Mouse (Mus musculus) ovary, postnatal 14 days (tissue): Measurements from ENCODE around the gene Gpr119.

ENCODE experiments used
- DNase-seq: peaks from one replicate; pipeline ENCODE4 v3.0.0; 2022; ENCODE audit warnings: low spot score

Gpr119 gene

DNA sequence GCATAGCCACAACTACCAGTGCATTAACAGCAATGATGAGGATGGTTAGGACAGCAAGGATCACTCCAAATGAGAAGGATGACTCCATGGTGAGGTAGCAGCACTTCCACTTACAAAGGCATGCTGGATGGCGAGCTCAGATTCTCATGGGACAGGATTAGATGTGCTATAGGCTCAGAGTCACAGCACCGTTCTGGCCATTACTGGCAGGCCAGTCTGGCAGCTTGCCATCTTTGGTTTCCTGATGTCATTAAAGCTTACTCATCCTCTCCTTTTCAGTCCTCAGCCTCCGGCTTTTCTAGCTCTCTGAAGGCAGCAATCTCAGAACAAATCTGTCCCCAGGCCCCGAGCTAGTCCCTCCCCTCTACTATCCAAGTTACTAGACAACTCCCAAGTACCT is at the start of gene Gpr119:
Gpr119 (minus strand) TSS at position 308 of the 400 bp plus-strand sequence.
- DNase-seq, result no peak

DNA sequence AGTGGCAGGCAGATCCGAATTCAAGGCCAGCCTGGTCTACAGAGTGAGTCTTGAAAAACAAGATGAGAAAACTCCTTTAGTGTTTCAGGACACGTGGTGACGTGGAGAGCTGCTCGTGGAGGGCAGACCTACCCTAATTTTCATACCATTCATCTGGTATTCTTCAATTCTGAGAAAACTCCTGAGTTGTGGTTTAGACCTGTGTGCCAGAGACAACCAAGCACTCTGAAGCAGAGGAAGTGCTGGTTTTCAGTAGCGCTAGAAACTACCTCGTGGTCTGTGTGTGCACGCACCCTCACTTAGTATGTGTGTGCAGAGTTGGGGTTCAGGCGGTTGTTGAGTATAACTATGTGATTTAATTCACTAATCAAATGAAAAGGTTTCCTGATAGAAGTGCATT is 38.6 kb upstream of the Gpr119 start:
- DNase-seq, result no peak

DNA sequence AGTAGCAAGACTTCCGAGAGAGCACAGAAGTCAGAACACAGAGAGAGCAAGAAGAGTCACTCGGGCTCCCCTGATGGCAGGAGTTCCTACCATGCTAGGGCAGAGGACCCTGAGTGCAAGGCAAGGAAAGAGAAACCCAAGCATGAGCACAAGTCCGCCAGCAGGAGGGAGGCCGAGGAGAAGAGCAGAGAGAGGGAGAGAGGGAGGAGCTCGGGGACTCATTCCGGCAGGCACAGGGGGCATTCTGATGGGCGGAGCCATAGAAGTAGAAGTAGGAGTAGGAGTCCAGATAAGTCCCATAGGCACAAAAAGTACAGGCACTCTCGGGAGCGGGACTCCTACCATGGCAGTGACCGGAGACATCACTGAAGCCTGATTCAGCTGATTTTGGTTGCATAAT is 35.4 kb upstream of the Gpr119 start:
- DNase-seq, result no peak

DNA sequence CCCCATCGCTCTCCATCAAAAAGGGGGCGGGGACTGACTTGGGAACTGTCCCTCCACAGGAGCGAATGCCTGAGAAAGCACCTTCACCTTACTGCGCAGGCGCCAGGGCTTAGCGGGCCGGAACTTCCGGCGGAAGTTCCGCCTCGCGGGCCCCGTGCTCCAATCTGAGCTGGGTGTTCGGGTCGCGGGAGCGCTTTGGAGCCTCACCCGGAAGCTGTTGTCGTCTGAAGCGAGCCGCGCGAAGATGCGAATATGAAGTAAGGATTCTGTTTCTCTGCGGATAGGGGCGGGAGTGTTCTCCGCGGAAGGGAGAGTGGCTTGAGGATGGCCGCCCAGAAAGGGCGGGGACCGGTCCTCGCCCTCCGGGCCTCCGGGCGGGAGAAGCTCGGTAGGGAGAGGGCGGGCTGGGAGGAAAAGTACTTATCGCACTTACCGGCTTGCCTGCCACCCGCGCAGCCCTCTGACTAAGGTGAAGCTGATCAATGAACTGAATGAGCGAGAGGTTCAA is 20.6 kb upstream of the Gpr119 start, which contains the start of gene Rbmx2:
Rbmx2 (plus strand) TSS at position 141 of the 508 bp plus-strand sequence.
- DNase-seq, result peak; percentile 72

DNA sequence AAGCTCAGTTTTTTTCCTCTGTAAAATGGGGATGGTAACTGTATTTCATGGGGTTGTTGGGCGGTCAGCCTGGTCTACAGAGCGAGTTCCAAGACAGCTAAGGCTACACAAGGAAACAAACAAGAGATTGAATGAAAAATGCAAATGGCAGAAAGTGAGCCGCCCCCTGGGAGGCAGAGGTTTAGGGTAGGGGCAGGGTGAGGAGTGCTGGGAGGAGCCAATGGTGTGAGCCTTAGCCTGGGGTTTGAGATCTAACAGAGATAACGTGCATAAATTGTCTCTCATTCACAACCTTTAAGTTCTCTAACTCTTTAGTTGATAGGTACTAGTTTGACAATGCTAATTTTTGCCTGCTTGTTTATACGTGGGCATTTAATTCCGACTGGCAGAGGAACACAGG is 20.2 kb upstream of the Gpr119 start:
- no peak for DNase-seq

DNA sequence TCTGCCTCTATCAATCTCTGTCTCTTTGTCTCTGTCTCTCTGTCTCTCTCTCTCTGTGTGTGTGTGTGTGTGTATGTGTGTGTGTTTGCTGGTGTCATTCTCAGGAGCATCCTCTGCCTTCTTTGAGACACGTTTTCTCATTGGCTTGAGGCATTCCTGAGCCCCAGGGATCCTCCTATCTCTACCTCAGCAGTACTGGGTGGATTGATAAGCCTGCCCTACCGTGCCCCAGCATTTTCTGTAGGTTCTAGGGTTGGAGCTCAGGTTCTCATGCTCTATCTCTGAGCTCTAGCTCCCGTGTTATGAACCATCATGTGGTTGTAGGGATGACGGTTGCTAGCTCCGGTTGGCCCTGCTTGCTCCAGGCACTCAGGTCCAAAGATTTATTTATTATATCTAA is 9.6 kb upstream of the Gpr119 start:
- DNase-seq, result no peak

DNA sequence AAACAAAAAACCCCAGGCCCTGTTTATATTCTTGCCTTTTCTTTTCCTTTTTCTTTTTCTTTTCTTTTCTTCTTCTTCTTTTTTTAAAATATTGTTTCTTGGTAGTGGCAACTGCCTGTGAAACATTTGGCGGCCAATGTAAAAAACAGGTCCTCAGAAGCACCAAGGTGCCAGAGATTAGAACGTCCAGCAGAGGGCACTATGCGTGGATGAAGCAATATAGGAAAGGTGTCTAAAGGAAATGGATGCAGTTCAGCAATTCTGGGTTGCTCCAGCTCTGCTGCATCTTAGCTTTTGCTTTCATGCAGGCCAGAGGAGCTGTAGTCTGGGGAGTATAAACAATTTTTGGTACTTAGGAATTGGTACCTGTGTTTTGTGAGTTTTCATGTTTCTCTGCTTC is 9.2 kb upstream of the Gpr119 start:
- peak; percentile 19 for DNase-seq

DNA sequence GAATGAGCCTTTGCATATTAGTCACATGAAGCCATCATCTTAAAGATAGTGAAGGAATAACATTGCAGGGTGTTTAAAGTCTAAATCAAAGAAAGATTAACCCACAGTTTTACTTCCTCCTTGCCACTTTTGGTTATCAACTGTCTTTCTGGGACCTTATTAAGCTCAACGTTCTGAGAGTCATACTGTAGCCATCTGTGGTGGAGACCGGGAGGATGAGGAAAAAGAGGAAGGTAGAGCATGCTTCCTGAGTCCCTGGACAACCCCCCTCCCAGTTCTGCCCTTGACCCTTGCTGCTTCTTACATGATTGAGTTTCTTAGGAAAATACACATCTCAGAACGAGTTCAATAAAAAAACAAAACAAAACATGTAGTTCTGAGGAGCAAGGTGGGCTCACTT is 2.6 kb downstream of the Gpr119 start:
- no peak for DNase-seq

DNA sequence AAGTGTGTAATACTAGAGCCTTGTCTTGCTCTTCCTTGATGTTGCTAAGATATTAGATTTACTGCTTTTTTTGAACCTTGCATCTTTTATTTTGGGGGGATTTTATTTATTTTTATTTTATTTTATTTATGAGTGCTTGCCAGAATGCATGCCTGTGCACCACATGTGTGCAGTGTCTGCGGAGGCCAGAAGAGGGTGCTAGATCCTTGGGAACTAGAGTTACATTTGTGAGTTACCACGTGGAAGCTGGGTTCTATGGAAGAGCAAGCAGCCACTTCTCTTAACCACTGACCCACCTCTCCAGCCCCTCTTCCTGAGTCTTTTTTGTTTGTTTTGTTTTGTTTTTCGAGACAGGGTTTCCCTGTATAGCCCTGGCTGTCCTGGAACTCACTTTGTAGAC is 4.7 kb downstream of the Gpr119 start:
- no peak for DNase-seq

DNA sequence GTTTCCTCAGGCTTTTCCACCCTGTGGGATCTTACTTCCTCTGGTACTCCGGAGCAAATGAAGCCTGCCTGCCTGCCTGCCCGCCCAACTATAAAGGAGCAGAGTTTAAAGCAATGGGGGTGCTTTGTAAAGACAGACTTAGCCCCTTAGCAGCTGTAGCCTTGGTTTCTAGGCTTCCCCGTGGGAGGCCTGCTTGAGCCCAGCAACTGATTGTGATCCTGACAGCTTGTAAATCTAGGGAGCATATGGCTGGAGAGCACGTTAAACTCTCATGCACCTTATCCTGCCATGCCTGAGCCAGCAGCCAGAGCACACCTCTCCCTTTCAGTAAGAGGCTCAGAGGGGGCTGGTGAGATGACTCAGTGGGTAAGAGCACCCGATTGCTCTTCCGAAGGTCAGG is 7.5 kb downstream of the Gpr119 start:
- DNase-seq, result no peak

DNA sequence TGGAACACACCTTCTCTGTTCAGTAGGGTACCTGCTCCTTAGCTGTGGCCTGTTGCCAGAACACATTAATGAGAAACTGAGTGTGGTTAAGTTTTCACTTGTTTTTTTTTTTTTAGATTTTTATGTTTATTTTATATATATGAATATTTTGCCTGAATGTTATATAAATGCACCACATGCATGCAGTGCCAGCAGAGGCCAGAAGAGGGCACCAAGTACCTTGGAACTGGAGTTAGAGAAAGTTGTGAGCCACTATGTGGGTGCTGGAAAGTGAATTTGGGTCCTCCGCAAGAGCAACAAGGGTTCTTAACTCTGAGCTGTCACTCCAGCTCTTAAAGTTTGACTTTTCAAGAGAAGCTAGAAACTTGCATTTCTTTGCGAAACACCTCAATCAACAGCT is 30.2 kb downstream of the Gpr119 start:
- peak; percentile 1 for DNase-seq

DNA sequence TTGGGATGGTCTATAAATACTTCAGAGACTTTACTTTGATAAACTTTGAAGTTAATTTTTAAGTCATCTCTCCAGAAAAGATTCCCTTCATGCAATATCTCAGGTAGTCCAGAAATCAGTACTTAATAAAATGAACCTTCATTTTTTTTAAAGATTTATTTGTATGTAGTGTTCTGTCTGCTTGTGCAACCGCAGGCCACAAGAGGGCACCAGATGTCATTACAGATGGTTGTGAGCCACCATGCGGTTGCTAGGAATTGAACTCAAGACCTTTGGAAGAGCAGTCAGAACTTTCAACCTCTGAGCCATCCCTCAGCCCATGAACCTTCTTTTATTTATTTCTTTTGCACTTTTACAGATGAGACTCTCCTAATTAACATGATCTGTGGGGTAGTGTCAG is 37.2 kb downstream of the Gpr119 start:
- no peak for DNase-seq

DNA sequence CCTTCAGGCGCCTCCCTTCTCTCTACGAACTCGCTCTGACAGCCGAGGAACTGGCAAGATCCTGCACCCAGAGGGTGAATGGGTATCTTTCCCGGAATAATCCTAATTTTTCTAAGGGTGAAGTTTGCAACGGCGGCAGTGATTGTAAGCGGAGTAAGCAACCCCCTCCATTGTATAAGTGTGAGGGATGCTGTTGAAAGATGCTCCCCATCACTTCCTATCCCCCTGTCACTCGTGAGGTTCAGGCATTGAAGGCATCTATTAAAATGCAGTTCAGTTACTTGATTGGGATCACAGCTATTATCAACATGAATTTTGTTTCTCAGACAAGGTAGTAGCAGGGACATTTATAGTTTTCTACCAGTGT is 50.2 kb downstream of the Gpr119 start:
- no peak for DNase-seq

DNA sequence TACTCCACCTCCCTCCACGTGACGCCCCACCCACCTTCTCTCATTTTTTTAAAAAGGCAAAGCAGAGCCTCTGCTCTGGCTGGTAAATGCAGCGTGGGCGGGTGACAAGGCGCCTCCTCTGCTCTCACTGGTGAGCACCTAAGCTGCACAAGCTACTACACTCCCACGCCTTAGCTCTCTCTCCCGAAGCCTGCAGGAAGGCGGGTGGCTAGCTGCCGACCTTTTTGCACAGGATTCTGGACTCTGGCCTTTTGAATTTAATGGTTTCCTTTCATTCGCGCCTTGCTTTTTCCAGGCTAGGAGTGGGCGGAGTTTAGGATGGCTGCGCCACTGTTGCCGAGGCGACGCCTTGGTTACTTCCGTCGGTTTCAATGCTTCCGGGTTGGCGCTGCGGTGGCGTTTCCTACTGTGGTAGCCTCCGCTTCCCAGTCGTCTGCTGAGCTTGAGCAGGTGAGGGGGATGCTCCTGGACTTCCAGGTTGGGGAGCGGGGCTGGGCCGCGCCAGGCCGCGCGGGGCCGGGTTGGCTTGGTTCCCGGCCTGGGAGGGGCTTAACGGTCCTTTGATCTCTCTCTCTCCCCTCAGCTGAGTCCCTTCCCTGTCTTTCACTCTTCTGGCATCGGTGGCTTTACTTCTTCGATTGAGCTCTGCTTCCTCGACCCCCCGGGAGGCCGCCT is 50.8 kb downstream of the Gpr119 start, which contains the start of gene Slc25a14:
Slc25a14 (plus strand) TSS at position 35 of the 675 bp plus-strand sequence.
- peak; percentile 63 for DNase-seq

DNA sequence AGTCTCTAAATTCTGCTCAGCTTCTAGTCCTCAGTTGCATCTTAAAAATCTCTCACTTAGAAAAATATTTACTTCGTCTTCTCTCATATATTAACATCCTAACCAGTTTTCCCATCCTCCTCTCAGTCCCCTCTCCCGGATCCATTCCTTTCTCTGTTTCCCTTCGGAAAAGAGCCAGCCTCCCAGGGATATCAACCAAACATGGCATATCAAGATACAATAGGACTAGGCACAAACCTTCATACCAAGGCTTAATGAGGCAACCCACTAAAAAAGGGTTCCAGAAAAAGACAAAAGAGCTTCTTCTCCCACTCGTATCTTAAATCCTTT is 51.3 kb downstream of the Gpr119 start:
- no peak for DNase-seq
